Mouse (Mus musculus): Measurements from ENCODE around the gene Apc2. TPM values are rescaled to one million over a fixed set of nuclear protein-coding genes. Genes with fewer than 3 reads are reported as not detected.

Gene Apc2
- polyA plus RNA-seq, 1 experiment from 2014 or later, result 0.94 TPM

DNA sequence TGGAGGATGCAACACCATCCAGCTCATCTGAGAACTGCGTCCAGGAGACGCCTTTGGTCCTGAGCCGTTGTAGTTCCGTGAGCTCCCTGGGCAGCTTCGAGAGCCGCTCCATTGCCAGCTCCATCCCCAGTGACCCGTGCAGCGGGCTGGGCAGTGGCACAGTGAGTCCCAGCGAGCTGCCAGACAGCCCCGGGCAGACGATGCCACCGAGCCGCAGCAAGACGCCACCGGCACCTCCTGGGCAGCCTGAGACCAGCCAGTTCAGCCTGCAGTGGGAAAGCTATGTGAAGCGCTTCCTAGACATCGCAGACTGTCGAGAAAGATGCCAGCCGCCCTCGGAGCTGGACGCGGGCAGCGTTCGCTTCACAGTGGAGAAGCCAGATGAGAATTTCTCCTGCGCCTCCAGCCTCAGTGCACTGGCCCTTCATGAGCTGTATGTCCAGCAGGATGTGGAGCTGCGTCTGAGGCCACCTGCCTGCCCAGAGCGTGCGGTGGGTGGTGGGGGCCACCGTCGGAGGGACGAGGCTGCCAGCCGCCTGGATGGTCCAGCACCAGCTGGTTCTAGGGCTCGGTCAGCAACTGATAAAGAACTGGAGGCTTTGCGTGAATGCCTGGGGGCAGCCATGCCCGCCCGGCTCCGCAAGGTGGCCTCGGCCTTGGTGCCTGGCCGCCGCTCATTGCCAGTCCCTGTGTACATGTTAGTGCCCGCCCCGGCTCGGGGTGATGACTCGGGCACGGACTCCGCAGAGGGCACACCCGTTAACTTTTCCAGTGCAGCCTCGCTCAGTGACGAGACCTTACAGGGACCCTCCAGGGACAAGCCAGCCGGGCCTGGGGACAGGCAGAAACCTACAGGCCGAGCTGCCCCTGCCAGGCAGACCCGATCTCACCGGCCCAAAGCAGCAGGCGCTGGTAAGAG is 17.1 kb downstream of the Apc2 start:
- peaks cover 100% of the 10 kb centered on the region for H3K27me3 ChIP-seq (replicated peaks)
- no peak overlapping the region for H3K4me3 ChIP-seq
- H3K9me3 ChIP-seq, result no peaks in the 10 kb centered on the region
- 54% methylated on average over 54 of the region's 54 CpGs for WGBS
- H3K9ac ChIP-seq, result peak overlapping the region; percentile 59; the same call in 1 of the 2 replicates
- peaks cover 50% of the 10 kb centered on the region for H3K4me1 ChIP-seq
- peaks cover 7% of the 10 kb centered on the region for H3K36me3 ChIP-seq
- no peak overlapping the region for H3K4me2 ChIP-seq
- H3K27ac ChIP-seq (replicated peaks), result no peak overlapping the region
- no peak for ATAC-seq (ENCODE audit: extremely low read depth, insufficient number of reproducible peaks, low FRiP score, low TSS enrichment)

DNA sequence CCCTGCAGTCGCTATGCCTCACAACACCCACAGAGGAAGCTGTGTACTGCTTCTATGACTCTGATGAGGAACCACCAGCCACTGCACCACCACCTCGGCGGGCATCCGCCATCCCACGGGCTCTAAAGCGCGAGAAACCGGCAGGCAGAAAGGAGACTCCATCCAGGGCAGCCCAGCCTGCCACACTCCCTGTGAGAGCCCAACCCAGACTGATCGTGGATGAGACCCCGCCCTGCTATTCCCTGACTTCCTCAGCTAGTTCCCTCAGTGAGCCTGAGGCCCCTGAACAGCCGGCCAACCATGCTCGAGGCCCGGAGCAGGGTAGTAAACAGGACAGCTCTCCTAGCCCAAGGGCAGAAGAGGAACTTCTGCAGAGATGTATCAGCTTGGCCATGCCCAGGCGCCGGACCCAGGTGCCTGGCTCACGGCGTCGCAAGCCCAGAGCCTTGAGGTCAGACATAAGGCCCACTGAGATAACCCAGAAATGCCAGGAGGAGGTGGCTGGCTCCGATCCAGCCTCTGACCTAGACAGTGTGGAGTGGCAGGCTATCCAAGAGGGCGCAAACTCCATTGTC is 17.9 kb downstream of the Apc2 start:
- Histone ChIP-seq H3K4me3 (peak overlapping the region; percentile 18), H3K36me3 (peaks cover 16% of the 10 kb centered on the region), H3K27ac (replicated peaks) (no peak overlapping the region), H3K27me3 (replicated peaks) (peaks cover 97% of the 10 kb centered on the region), H3K4me2 (peak overlapping the region; percentile 33), H3K9me3 (no peaks in the 10 kb centered on the region), H3K9ac (peak overlapping the region; percentile 59), H3K4me1 (peaks cover 50% of the 10 kb centered on the region)
- no peak for ATAC-seq (ENCODE audit: extremely low read depth, insufficient number of reproducible peaks, low FRiP score, low TSS enrichment)
- 23% methylated on average over 20 of the region's 20 CpGs for WGBS

GRCm38 (mm10) chr10:80314494-80315001 is 18.8 kb downstream of the Apc2 start:
- peaks cover 20% of the 10 kb centered on the region for H3K36me3 ChIP-seq
- peaks cover 56% of the 10 kb centered on the region for H3K4me1 ChIP-seq
- H3K9ac ChIP-seq, result peak overlapping the region; percentile 59
- no peak overlapping the region for H3K27ac ChIP-seq (replicated peaks)
- H3K4me3 ChIP-seq, result peak overlapping the region; percentile 18; the same call in 1 of the 2 replicates
- 37% methylated on average over 16 of the region's 16 CpGs for WGBS
- H3K4me2 ChIP-seq, result no peak overlapping the region
- ATAC-seq (ENCODE audit: extremely low read depth, insufficient number of reproducible peaks, low FRiP score, low TSS enrichment), result no peak
- H3K9me3 ChIP-seq, result no peaks in the 10 kb centered on the region
- H3K27me3 ChIP-seq (replicated peaks), result peaks cover 89% of the 10 kb centered on the region

DNA sequence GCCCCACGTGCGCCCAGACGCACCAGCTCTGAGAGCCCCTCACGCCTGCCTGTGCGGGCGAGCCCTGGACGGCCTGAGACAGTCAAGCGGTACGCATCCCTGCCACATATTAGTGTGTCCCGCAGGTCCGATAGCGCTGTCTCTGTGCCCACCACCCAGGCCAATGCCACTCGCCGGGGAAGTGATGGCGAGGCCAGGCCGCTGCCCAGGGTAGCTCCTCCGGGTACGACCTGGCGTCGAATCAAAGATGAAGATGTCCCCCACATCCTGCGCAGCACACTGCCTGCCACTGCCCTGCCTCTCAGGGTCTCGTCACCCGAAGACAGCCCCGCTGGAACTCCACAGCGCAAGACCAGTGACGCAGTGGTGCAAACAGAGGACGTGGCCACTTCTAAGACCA is 19.5 kb downstream of the Apc2 start:
- Histone ChIP-seq H3K9ac (peak overlapping the region; percentile 51), H3K27ac (replicated peaks) (no peak overlapping the region), H3K4me1 (peaks cover 59% of the 10 kb centered on the region), H3K9me3 (no peaks in the 10 kb centered on the region), H3K27me3 (replicated peaks) (peaks cover 81% of the 10 kb centered on the region), H3K4me3 (0 out of 2 replicates have a peak overlapping the region, but pooled peaks have one; percentile 6), H3K4me2 (no peak overlapping the region), H3K36me3 (peaks cover 20% of the 10 kb centered on the region)
- ATAC-seq (ENCODE audit: extremely low read depth, insufficient number of reproducible peaks, low FRiP score, low TSS enrichment), result no peak
- 37% methylated on average over 27 of the region's 27 CpGs for WGBS

- H3K27ac ChIP-seq (replicated peaks), result peak overlapping the region; percentile 10
- ATAC-seq (ENCODE audit: extremely low read depth, insufficient number of reproducible peaks, low FRiP score, low TSS enrichment), result no peak
- 13% methylated on average over 11 of the region's 11 CpGs for WGBS
- no peaks in the 10 kb centered on the region for H3K9me3 ChIP-seq
- H3K4me1 ChIP-seq, result peaks cover 62% of the 10 kb centered on the region
- H3K27me3 ChIP-seq (replicated peaks), result peaks cover 71% of the 10 kb centered on the region
- H3K9ac ChIP-seq, result peak overlapping the region; percentile 51
- H3K36me3 ChIP-seq, result peaks cover 20% of the 10 kb centered on the region
- H3K4me2 ChIP-seq, result peak overlapping the region; percentile 33
- no peak overlapping the region for H3K4me3 ChIP-seq
These were observed 20.6 kb downstream of the Apc2 start for GRCm38 (mm10) chr10:80316359-80316781.

- Histone ChIP-seq H3K4me3 (no peak overlapping the region), H3K27ac (replicated peaks) (peak overlapping the region; percentile 10; the same call in 1 of the 2 replicates)
These were observed 21.2 kb downstream of the Apc2 start for GRCm38 (mm10) chr10:80317011-80317410.

DNA sequence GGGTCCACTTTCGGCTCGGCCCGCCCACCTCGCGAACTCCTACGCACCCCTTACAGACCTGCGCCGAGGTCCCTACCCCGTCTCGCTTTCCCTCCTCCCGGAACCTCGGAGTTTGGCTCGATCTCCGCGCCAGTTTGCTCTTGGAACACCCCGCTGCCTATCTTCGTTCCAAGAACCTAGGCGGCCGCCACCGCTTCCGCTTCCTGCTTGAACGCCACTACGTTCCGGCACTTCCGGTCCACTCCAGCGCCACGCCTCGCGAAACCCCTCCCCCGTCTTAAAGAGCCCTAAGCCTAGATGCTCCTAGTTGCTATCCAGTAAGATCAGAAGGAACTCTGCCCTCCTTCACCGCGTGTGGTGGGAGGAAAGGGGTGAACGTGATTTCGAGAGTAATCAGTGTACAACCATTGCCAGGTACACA is 24.6 kb downstream of the Apc2 start, which contains the start of gene 2310011J03Rik:
Gene 2310011J03Rik, minus strand, starts transcription at position 198 of the 421 bp plus-strand sequence.
- WGBS, result under 1% methylated on average over 34 of the region's 34 CpGs
- Histone ChIP-seq H3K36me3 (peaks cover 20% of the 10 kb centered on the region), H3K9ac (peak within 1 kb of the TSS; percentile 92), H3K4me1 (peaks cover 54% of the 10 kb centered on the region), H3K4me3 (peak within 1 kb of the TSS; percentile 96), H3K27me3 (replicated peaks) (peaks cover 52% of the 10 kb centered on the region), H3K27ac (replicated peaks) (peak within 1 kb of the TSS; percentile 72), H3K4me2 (peak within 1 kb of the TSS; percentile 93), H3K9me3 (no peaks in the 10 kb centered on the region)
- no peak for ATAC-seq (ENCODE audit: extremely low read depth, insufficient number of reproducible peaks, low FRiP score, low TSS enrichment)

More at GRCm38 (mm10) chr10:80317011-80317410, 21.2 kb downstream of the Apc2 start:
- Histone ChIP-seq H3K36me3 (peaks cover 20% of the 10 kb centered on the region), H3K4me2 (peak overlapping the region; percentile 33), H3K9me3 (no peaks in the 10 kb centered on the region), H3K9ac (peak overlapping the region; percentile 51), H3K27me3 (replicated peaks) (peaks cover 66% of the 10 kb centered on the region), H3K4me1 (peaks cover 62% of the 10 kb centered on the region)
- ATAC-seq (ENCODE audit: extremely low read depth, insufficient number of reproducible peaks, low FRiP score, low TSS enrichment), result no peak
- WGBS, result 52% methylated on average over 10 of the region's 10 CpGs

- H3K9ac ChIP-seq, result no peak overlapping the region
- no peak overlapping the region for H3K4me3 ChIP-seq
- H3K4me2 ChIP-seq, result peak overlapping the region; percentile 93; the same call in 1 of the 2 replicates
- H3K36me3 ChIP-seq, result peaks cover 20% of the 10 kb centered on the region
- peaks cover 52% of the 10 kb centered on the region for H3K27me3 ChIP-seq (replicated peaks)
- H3K27ac ChIP-seq (replicated peaks), result no peak overlapping the region
- H3K9me3 ChIP-seq, result no peaks in the 10 kb centered on the region
- ATAC-seq (ENCODE audit: extremely low read depth, insufficient number of reproducible peaks, low FRiP score, low TSS enrichment), result no peak
- peaks cover 46% of the 10 kb centered on the region for H3K4me1 ChIP-seq
- 68% methylated on average over 6 of the region's 6 CpGs for WGBS
These were observed 25.4 kb downstream of the Apc2 start for GRCm38 (mm10) chr10:80321014-80321669.

- H3K4me2 ChIP-seq, result peak overlapping the region; percentile 94
- 87% methylated on average over 21 of the region's 21 CpGs for WGBS
- no peak for ATAC-seq (ENCODE audit: extremely low read depth, insufficient number of reproducible peaks, low FRiP score, low TSS enrichment)
- H3K27me3 ChIP-seq (replicated peaks), result peaks cover 48% of the 10 kb centered on the region
- H3K27ac ChIP-seq (replicated peaks), result no peak overlapping the region
- H3K4me3 ChIP-seq, result peak overlapping the region; percentile 65; the same call in 1 of the 2 replicates
- H3K4me1 ChIP-seq, result peaks cover 38% of the 10 kb centered on the region
- H3K9ac ChIP-seq, result no peak overlapping the region
- no peaks in the 10 kb centered on the region for H3K9me3 ChIP-seq
- H3K36me3 ChIP-seq, result peaks cover 20% of the 10 kb centered on the region
These were observed 26.1 kb downstream of the Apc2 start for GRCm38 (mm10) chr10:80321670-80322581.

GRCm38 (mm10) chr10:80322811-80323211 is 27.0 kb downstream of the Apc2 start:
- H3K27me3 ChIP-seq (replicated peaks), result peaks cover 48% of the 10 kb centered on the region
- H3K27ac ChIP-seq (replicated peaks), result no peak overlapping the region; the same call in 1 of the 2 replicates
- H3K9me3 ChIP-seq, result no peaks in the 10 kb centered on the region
- H3K36me3 ChIP-seq, result peaks cover 14% of the 10 kb centered on the region
- ATAC-seq (ENCODE audit: extremely low read depth, insufficient number of reproducible peaks, low FRiP score, low TSS enrichment), result no peak
- peak overlapping the region; percentile 94 for H3K4me2 ChIP-seq
- peak overlapping the region; percentile 79 for H3K9ac ChIP-seq
- WGBS, result 4% methylated on average over 28 of the region's 28 CpGs
- peak overlapping the region; percentile 65 for H3K4me3 ChIP-seq
- peaks cover 29% of the 10 kb centered on the region for H3K4me1 ChIP-seq

Measured in heart, embryonic 13.5 days (tissue).